Mouse (Mus musculus) embryonic facial prominence, embryonic 15.5 days (tissue): ENCODE data around the gene Stmnd1. TPM values are rescaled to one million over a fixed set of nuclear protein-coding genes. Genes with fewer than 3 reads are reported as not detected.

Source experiments
- ATAC-seq: fragments of 200-750 bp; cut with Nextera tagmentation; 2 replicates; pipeline ENCODE4 v1.8.0; 2017; ENCODE audit warnings: low read depth, moderate TSS enrichment; ENCODE audit not compliant: insufficient number of reproducible peaks, low FRiP score, low TSS enrichment
- H3K27ac ChIP-seq: fragments of 300-500 bp; sonication (generic); replicated peaks from 2 replicates; pipeline ENCODE4 v1.5.1; 2015; ENCODE audit warnings: mild to moderate bottlenecking, inconsistent platforms
- H3K27me3 ChIP-seq: fragments of 300-500 bp; sonication (generic); 2 replicates; pipeline ENCODE4 v1.6.1; 2015; ENCODE audit warnings: inconsistent platforms
- H3K36me3 ChIP-seq: fragments of 300-500 bp; sonication (generic); 2 replicates; pipeline ENCODE4 v1.6.1; 2015; ENCODE audit warnings: mild to moderate bottlenecking, inconsistent platforms
- H3K4me1 ChIP-seq: fragments of 300-500 bp; sonication (generic); 2 replicates; pipeline ENCODE4 v1.6.1; 2015; ENCODE audit warnings: inconsistent platforms
- H3K4me2 ChIP-seq: fragments of 300-500 bp; sonication (generic); replicated peaks from 2 replicates; pipeline ENCODE4 v1.6.1; 2015; ENCODE audit warnings: mild to moderate bottlenecking, inconsistent platforms
- H3K4me3 ChIP-seq: fragments of 300-500 bp; sonication (generic); replicated peaks from 2 replicates; pipeline ENCODE4 v1.5.1; 2015; ENCODE audit warnings: mild to moderate bottlenecking, inconsistent platforms
- H3K9ac ChIP-seq: fragments of 300-500 bp; sonication (generic); 2 replicates; pipeline ENCODE4 v1.6.1; 2015; ENCODE audit warnings: inconsistent platforms
- H3K9me3 ChIP-seq: fragments of 300-500 bp; sonication (generic); replicated peaks from 2 replicates; pipeline ENCODE4 v1.6.1; 2016; ENCODE audit warnings: inconsistent platforms
- WGBS: fragments of 180-500 bp; shearing (Covaris S2); methylation state at CpG from one replicate; pipeline ENCODE4 v1.1.7; 2015; 5-methylcytosine and 5-hydroxymethylcytosine counted together
- polyA plus RNA-seq: library from polyadenylated mRNA; unstranded; fragments of >200 nt; fragmentation: Nextera tagmentation; extraction: Ambion mirVana; gene quantifications from 2 replicates; pipeline ENCODE4 v1.2.1, GENCODE M21; 2015

The Stmnd1 gene
- polyA plus RNA-seq, 1 experiment from 2014 or later, result 1.9 TPM

GRCm38 (mm10) chr13:46257847-46258246 is 15.7 kb upstream of the Stmnd1 start:
- H3K9me3 ChIP-seq, result no peaks in the 10 kb centered on the region
- H3K9ac ChIP-seq, result no peak overlapping the region
- no peak overlapping the region for H3K4me2 ChIP-seq
- no peak overlapping the region for H3K4me3 ChIP-seq
- H3K4me1 ChIP-seq, result peaks cover 6% of the 10 kb centered on the region; the same call in 1 of the 2 replicates
- WGBS, result 6% methylated on average over 4 of the region's 4 CpGs
- no peaks in the 10 kb centered on the region for H3K27me3 ChIP-seq
- no peaks in the 10 kb centered on the region for H3K36me3 ChIP-seq
- no peak overlapping the region for H3K27ac ChIP-seq
- no peak for ATAC-seq

- Histone ChIP-seq H3K27me3 (no peaks in the 10 kb centered on the region), H3K4me2 (no peak overlapping the region), H3K36me3 (no peaks in the 10 kb centered on the region), H3K4me3 (no peak overlapping the region), H3K27ac (no peak overlapping the region), H3K9me3 (no peaks in the 10 kb centered on the region), H3K4me1 (no peaks in the 10 kb centered on the region), H3K9ac (no peak overlapping the region)
- WGBS, result 49% methylated on average over 4 of the region's 4 CpGs
- ATAC-seq, result no peak
These were observed 14.0 kb upstream of the Stmnd1 start for GRCm38 (mm10) chr13:46259526-46259925.

GRCm38 (mm10) chr13:46261244-46261643 is 12.3 kb upstream of the Stmnd1 start:
- Histone ChIP-seq H3K9ac (no peak overlapping the region), H3K4me1 (no peaks in the 10 kb centered on the region), H3K27me3 (no peaks in the 10 kb centered on the region), H3K4me2 (no peak overlapping the region), H3K27ac (no peak overlapping the region), H3K4me3 (no peak overlapping the region), H3K36me3 (no peaks in the 10 kb centered on the region), H3K9me3 (no peaks in the 10 kb centered on the region)
- no peak for ATAC-seq
- 61% methylated on average over 3 of the region's 3 CpGs for WGBS

GRCm38 (mm10) chr13:46267783-46268182 is 5.7 kb upstream of the Stmnd1 start:
- peaks cover 13% of the 10 kb centered on the region for H3K4me1 ChIP-seq
- H3K27ac ChIP-seq, result no peak overlapping the region
- no peaks in the 10 kb centered on the region for H3K27me3 ChIP-seq
- no peaks in the 10 kb centered on the region for H3K9me3 ChIP-seq
- H3K4me3 ChIP-seq, result no peak overlapping the region
- H3K4me2 ChIP-seq, result no peak overlapping the region
- H3K9ac ChIP-seq, result no peak overlapping the region
- H3K36me3 ChIP-seq, result no peaks in the 10 kb centered on the region
- no peak for ATAC-seq

- Histone ChIP-seq H3K27ac (no peak overlapping the region), H3K36me3 (no peaks in the 10 kb centered on the region), H3K27me3 (no peaks in the 10 kb centered on the region), H3K9ac (no peak overlapping the region), H3K9me3 (no peaks in the 10 kb centered on the region), H3K4me1 (peaks cover 19% of the 10 kb centered on the region), H3K4me3 (no peak overlapping the region), H3K4me2 (no peak overlapping the region)
- WGBS, result 38% methylated on average over 3 of the region's 3 CpGs
- no peak for ATAC-seq
These were observed 5.2 kb upstream of the Stmnd1 start for GRCm38 (mm10) chr13:46268341-46268740.

- WGBS, result 42% methylated on average over 7 of the region's 7 CpGs
- no peaks in the 10 kb centered on the region for H3K27me3 ChIP-seq
- no peaks in the 10 kb centered on the region for H3K36me3 ChIP-seq
- H3K9ac ChIP-seq, result no peak overlapping the region
- H3K9me3 ChIP-seq, result no peaks in the 10 kb centered on the region
- H3K4me2 ChIP-seq, result no peak overlapping the region
- peak overlapping the region; percentile 11; the same call in 1 of the 2 replicates for H3K27ac ChIP-seq
- peaks cover 24% of the 10 kb centered on the region for H3K4me1 ChIP-seq
- no peak for ATAC-seq
- H3K4me3 ChIP-seq, result no peak overlapping the region
These were observed 4.6 kb upstream of the Stmnd1 start for GRCm38 (mm10) chr13:46268815-46269445.

GRCm38 (mm10) chr13:46272811-46273452 is 589 bp upstream of the Stmnd1 start:
- peak overlapping the region; percentile 43 for H3K4me2 ChIP-seq
- H3K4me3 ChIP-seq, result peak overlapping the region; percentile 19
- H3K9ac ChIP-seq, result no peak overlapping the region
- H3K9me3 ChIP-seq, result no peaks in the 10 kb centered on the region
- peak; percentile 53 for ATAC-seq
- peak overlapping the region; percentile 82 for H3K27ac ChIP-seq
- no peaks in the 10 kb centered on the region for H3K27me3 ChIP-seq
- no peaks in the 10 kb centered on the region for H3K36me3 ChIP-seq
- WGBS, result 3% methylated on average over 17 of the region's 17 CpGs
- peaks cover 28% of the 10 kb centered on the region for H3K4me1 ChIP-seq

- H3K27ac ChIP-seq, result no peak overlapping the region
- H3K4me1 ChIP-seq, result peaks cover 18% of the 10 kb centered on the region
- no peak overlapping the region for H3K4me2 ChIP-seq
- WGBS, result 89% methylated on average over 4 of the region's 4 CpGs
- no peak for ATAC-seq
- H3K27me3 ChIP-seq, result no peaks in the 10 kb centered on the region
- no peak overlapping the region for H3K9ac ChIP-seq
- no peak overlapping the region for H3K4me3 ChIP-seq
- no peaks in the 10 kb centered on the region for H3K9me3 ChIP-seq
- no peaks in the 10 kb centered on the region for H3K36me3 ChIP-seq
These were observed 2.2 kb downstream of the Stmnd1 start for GRCm38 (mm10) chr13:46275701-46276100.

GRCm38 (mm10) chr13:46282543-46282942 is 9.0 kb downstream of the Stmnd1 start:
- Histone ChIP-seq H3K4me2 (no peak overlapping the region), H3K27ac (no peak overlapping the region), H3K27me3 (no peaks in the 10 kb centered on the region), H3K9ac (no peak overlapping the region), H3K4me1 (no peaks in the 10 kb centered on the region), H3K4me3 (no peak overlapping the region), H3K9me3 (no peaks in the 10 kb centered on the region), H3K36me3 (no peaks in the 10 kb centered on the region)
- 87% methylated on average over 2 of the region's 2 CpGs for WGBS
- ATAC-seq, result no peak

- H3K9me3 ChIP-seq, result no peaks in the 10 kb centered on the region
- WGBS, result 47% methylated on average over 8 of the region's 8 CpGs
- 0 out of 2 replicates have a peak overlapping the region, but pooled peaks have one; percentile 35 for H3K27ac ChIP-seq
- no peaks in the 10 kb centered on the region for H3K27me3 ChIP-seq
- H3K4me1 ChIP-seq, result no peaks in the 10 kb centered on the region; the same call in 1 of the 2 replicates
- no peak overlapping the region for H3K9ac ChIP-seq
- ATAC-seq, result peak; percentile 54; the same call in 1 of the 2 replicates
- H3K4me3 ChIP-seq, result no peak overlapping the region
- no peaks in the 10 kb centered on the region for H3K36me3 ChIP-seq
- no peak overlapping the region for H3K4me2 ChIP-seq
These were observed 14.3 kb downstream of the Stmnd1 start for GRCm38 (mm10) chr13:46287801-46288200.

- H3K27me3 ChIP-seq, result no peaks in the 10 kb centered on the region
- 0 out of 2 replicates have a peak overlapping the region, but pooled peaks have one; percentile 35 for H3K27ac ChIP-seq
- no peaks in the 10 kb centered on the region for H3K9me3 ChIP-seq
- 0 out of 2 replicates have a peak, but pooled peaks have one; percentile 60 for ATAC-seq
- H3K4me3 ChIP-seq, result no peak overlapping the region
- no peaks in the 10 kb centered on the region for H3K36me3 ChIP-seq
- H3K4me2 ChIP-seq, result no peak overlapping the region
- no peaks in the 10 kb centered on the region; the same call in 1 of the 2 replicates for H3K4me1 ChIP-seq
- H3K9ac ChIP-seq, result no peak overlapping the region
- 36% methylated on average over 5 of the region's 5 CpGs for WGBS
These were observed 14.9 kb downstream of the Stmnd1 start for GRCm38 (mm10) chr13:46288372-46288771.
